Mouse (Mus musculus) kidney, postnatal 36 days (tissue): ENCODE results near the gene Gm21987.

Experiments used
- DNase-seq, 2 experiments: peaks; one replicate each; pipeline ENCODE4 v3.0.0; 2021 to 2022; ENCODE audit warnings: mixed read lengths in 2 of 2

Gm21987 gene

DNA sequence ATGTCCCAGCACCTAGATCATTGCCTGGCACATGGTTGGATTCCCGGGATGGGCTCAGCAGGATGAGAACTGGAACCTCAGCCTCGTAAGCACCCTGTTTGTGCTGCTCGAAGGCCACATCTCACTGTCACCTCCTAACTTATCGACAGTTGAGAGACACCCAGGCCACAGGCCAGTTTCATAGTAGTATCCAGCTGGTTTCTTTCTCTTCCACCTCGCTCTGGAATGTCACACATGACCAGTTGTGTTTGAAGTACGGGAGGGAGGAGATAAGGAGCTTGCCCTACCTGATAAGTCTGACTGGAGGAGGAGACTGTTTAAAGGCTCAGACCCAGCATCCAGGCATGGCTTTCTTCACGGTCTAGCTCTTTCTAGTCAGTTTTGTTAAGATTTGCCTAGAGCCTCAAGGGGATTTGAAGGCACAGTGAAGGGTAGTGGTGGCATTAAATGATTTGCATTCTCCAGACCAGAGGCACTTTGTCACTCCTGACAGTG, 3.6 kb downstream of the Gm21987 start:
- DNase-seq = no peak

DNA sequence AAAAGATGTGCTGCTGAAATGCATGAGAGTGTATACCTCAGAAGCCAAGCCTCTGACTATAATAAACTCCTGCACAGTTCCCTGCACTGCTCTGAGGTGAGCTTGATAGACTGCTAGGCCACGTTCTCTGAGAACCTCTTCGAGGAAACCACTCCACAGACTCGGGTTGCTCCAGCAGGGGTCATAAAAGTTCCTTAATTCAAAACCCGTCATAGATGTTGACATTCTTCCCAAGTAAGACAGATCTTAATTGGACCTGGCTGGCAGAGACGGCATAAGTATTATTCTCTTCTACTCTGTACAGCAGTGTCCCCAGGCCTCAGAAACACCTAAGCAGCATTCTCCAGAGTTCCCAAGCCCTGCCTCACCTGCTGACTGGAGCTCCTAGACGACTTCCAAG, 4.1 kb downstream of the Gm21987 start:
- no peak for DNase-seq

DNA sequence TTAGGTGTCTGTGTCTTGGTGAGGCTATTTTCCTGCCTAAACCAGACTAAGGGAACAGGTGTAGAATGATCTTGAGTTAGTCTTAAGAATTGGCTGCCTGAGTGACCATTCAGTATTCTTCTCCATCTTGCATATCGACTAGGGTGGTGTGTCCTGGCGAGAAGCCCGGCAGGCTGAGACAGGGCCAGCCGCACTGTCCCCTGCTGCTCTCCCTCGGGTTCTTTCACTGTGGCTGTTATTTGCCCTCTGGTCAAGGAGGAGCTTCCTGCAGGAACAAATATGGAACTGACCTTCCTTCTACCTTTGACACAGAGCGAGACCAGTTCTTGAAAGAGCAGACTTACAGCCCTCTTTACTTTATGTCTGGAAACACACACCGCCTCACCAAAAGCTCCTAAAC, 5.2 kb downstream of the Gm21987 start:
- DNase-seq = peak; percentile 21 to 56

DNA sequence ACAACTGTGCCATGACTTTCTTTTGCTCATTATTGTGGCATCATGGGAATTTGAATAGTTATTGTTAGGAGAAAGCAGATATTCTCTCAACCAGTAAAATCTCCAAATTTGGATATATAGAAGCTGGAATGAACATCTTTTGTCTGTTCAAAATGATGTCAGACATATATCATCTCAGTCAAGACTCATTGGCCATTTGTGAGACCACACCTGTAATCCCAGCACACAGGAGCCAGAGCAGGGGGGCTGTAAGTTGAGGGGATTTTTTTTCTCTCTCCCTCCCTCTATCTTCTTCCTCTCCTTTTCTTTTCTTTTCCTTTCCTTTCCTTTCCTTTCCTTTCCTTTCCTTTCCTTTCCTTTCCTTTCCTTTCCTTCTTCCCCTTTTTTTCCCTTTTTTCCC, 6.0 kb downstream of the Gm21987 start:
- DNase-seq = no peak

DNA sequence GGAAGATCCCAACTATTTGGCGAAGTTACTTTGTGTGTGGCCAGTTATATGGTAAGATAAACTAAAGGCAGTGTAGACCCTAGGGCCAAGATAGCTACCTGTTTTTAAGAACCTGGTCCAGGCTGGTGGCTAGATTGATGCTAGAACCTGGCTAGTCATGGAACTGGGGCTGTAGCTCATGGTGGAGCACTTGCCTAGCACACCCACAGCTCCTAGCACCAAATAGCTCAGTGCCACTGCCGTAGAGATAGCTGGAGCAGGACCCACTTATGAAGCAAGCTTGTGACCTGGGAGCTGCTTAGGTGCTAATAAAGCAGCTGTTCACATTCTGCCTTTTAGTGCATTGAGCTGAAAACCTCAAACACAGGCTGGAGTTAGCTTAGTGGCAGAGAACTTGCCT, 6.8 kb downstream of the Gm21987 start:
- DNase-seq = no peak

DNA sequence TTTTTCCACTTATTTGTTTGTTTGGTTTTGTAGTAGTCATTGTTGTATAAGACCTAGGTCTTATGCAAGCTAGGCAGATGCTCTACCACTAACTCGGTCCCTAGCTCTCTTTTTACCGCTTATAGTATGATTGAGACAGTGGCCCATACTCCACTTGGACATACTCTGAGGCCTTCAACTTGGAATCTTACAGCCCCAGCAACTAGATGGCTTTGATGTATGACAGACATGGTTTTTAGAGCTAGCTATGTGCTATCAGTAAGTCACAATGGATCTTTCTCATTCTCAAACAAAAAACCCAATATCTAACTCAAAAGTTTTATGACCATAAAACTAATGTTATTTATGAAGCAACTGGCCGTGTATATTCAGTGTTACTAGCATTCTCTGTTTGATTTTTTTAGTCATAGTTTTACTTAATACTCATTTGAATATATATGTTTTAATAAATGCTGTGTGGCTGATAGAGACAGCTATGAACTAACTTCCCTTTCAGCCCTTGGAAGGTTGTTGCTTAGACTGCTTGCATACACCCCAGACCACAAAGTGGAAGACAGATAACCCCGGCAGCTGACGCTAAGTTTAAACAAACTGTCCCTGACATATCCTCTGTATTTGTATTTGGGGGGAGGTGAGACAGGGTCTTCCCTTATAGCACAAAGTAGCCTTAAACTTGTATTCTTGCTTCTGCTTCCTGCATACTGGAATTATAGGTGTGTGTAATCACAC, 7.5 kb downstream of the Gm21987 start:
- DNase-seq = no peak

DNA sequence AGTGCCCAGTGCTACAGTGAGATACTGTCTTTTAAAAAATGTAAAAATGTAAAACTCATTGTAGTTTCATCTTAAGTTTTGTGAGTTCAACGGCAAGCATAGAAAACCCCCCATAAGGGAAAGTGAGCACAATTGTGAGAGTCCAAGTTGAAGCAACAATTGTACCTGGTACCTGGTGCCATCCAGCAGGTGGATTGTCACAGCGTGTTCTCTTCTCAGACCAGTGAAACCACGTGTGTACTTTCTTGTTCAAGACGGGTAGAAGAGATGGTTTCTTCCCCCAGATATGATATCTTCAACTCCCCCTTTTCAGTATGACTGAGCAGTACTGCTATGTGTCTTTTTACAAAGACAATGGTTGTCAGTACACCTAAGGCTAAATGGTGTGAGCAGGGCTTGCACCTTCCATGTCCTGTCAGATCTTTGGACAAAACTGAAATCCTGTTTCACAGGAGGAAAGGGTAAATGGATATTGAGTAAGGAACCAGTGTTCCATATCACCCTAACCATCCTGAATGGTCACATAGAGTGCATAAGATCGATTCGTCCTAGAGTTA, 11.5 kb downstream of the Gm21987 start:
- no peak for DNase-seq

DNA sequence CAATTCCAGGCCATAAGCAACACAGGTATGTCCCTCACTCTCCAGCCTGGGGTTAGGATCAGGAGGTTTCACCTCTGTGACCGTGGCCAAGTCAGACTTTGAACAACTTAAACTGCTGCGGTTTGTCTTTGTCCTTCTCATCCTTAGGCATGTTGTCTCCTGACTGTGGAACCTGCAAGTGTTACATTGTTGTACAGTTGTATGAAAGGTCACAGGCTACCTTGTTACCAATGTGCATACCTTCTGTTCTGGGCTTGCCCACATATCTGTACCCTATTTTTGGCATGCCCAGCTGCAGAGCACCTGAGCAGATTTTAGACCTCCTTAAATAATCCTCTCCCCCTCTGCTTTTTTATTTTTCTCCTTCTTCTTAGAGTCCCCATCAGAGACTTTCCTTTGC, 12.4 kb downstream of the Gm21987 start:
- DNase-seq = no peak

DNA sequence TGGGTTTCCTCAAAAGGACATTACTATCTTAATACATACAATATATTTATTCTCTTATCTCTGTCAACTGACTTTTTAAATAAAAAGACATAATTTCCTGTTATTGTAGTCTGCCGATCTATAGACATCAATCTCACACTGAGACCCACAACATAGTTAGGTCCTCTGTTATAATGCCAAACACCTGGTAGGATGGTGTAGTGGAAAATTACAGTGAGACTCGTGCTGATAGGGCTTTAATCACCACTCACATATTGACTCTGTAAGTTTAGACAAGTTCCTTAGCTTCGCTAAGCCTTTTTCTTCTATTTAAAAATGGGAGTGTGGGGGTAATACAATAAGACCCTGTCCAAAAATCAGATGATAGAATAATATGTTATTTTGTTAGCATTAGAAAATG, 13.0 kb downstream of the Gm21987 start:
- no peak for DNase-seq

DNA sequence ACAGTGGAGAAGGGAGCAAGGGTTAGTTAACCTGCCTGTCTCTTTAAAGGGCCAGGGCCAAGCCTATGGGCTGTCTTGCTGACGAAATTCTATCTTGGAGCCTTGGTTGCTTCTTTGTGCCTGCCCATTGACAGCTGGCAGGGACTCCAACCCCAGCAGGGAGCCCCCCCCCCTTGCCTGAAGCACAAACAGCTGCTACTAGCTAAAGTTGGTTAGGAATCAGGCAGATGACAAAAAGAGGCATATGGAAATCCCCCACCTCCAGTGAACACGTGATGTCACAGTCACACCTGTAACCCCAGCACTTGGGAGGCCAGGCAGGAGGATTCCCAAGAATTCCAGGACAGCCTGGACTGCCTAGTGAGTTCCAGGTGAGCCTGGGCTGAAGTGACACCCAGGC, 13.5 kb downstream of the Gm21987 start:
- no peak for DNase-seq

DNA sequence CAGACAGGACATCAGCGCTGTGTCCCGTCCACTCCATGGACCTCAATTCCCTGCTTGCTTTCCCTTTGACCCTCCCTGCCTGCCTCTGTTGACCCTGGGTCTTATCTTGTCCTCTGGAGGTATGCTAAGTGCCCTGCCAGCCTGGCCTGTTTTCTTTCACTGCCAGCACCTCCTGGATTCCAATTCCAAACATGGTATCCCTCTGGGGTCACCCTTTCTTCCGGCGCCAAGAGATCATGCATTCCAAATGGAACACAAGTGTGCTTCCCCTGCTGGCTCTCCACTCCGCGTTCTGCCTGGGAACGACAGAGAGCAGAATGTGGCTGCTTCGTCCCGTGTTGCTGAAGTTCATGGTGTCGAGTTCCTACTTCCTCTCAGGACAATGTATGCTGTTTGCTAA, 15.1 kb downstream of the Gm21987 start, which contains the start of gene Popdc2:
Popdc2 (plus strand) TSS at position 277 of the 400 bp plus-strand sequence.
- DNase-seq = no peak

DNA sequence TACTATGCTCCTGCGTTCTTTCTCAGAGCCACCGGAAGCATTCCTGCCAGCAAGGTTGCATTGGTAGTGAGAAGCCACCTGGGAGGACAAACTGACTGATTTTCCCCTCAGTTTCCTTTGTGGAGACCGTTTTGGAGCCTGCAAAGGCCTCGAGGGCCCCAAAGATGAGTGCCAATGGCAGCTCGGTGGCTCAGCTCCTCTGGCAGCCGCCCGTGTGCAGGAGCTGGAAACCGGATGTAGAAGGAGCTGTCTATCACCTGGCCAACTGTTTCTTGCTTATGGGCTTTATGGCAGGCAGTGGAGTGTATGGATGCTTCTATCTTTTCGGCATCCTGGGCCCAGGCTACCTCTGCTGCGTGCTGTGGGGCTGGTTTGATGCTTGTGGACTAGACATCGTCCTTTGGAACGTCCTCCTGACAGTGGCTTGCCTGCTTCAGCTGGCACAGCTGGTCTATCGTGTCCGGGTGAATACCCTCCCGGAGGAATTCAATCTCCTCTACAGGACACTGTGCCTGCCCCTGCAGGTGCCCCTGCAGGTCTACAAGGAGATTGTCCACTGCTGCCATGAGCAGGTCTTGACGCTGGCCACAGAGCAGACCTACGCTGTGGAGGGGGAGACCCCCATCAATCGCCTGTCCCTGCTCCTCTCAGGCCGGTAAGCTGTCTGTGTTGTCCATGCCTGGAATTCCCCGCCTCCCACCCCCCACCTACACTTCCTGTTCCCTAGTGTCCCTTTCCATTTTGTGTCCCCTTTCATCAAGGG, 15.8 kb downstream of the Gm21987 start:
- no peak for DNase-seq

DNA sequence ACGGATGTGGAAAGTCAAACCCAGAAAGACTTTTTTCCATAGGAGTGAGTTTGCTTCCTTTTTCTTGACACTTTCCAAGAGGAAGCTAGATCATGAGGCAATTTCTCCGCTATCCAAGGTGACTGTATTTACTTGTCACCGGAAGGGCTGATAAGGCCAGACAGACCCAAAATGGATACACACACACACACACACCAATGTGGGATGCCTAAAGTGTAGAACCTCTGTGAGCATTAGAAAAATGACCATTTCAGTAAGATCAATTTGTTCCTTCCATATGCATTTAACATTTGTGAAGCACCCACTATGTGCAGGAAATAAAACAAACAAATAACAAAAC, 16.4 kb downstream of the Gm21987 start:
- DNase-seq = no peak

DNA sequence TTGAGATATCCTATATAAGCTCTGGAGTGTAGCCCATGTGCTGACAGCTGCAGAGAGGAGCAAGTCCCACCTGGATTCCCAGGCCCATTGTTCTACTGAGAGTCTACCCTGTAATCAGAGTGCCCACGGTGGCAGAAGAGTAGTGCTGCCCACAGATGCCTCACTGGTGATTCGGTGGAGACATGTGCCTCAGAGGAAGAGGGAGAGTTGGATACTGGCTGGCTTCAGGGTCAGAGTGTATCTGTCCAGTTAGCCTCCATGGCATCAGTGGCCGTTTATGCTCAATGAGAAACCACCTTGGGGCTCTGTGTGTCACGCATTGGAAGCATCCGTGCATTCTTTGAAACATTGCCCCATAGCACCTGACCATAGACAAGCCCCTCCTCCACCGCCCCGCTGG, 16.8 kb downstream of the Gm21987 start:
- DNase-seq = no peak

DNA sequence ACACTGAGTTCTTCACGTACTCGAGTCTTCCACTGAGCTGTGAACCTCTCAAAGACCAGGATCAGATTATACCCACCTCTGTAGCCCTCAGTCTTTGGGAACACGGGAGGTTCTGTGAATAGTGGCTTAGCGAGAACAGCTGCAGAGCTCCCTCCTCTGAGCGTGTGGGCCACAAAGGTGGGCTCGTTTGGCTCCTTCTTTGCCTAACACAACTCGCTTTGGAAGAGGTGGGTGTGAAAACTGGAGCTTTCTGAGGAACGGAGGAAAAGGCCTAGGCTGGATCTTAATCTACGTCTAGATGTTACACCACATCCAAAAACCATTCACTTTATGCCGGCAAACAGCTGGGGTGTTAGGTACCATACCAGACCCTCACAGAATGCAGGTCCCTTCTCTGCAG, 18.6 kb downstream of the Gm21987 start:
- no peak for DNase-seq

DNA sequence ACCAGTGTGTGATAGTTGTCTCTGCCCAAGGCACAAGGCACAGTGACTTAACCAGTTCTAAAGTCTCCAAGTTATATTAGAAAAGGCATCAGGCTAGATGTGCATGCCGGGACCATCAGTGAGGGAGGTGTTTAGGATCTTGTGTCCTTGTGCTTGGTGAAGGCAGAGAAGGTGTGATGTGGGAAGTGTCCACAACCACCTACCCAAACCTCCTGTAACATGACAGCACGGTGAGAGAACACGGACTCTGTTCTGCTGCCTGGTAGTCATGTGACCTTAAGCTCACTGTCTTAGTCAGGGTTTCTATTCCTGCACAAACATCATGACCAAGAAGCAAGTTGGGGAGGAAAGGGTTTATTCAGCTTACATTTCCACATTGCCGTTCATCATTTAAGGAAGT, 19.4 kb downstream of the Gm21987 start:
- DNase-seq = no peak

DNA sequence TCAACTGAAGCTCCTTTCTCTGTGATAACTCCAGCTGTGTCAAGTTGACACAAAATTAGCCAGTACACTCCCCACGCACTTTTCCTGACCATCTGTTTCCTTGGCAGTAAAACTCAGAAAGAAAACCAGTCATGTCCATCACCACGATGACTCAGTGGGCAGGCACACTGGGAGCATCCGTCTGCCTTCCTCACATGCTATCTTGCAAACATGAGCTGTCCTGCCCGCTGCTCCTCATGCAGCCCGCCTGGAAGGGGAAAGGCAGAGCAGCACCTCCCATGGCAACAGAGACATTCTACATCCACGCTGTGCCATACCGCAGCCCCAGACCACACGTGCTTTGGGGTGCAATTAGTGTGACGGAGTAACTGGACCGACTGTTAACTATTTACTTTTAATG, 21.5 kb downstream of the Gm21987 start:
- no peak for DNase-seq

DNA sequence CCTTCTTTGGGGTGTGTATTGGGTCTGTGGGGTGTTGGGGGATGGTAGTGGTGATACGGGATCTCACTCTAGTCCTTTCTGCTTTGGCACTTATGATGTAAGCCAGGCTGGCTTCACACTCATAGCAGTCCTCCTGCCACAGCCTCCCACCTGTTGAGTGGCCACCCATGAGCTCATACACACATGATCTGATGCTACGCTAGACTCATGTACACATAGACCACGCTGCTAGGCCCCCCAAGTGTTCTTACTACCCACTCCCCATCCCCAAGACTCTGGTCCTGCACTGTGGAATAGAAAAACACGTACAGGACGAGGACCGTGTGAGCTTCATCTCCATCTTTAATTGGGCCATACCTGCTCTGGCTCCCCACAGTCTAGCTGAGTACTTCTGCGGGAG, 22.2 kb downstream of the Gm21987 start:
- DNase-seq = no peak

DNA sequence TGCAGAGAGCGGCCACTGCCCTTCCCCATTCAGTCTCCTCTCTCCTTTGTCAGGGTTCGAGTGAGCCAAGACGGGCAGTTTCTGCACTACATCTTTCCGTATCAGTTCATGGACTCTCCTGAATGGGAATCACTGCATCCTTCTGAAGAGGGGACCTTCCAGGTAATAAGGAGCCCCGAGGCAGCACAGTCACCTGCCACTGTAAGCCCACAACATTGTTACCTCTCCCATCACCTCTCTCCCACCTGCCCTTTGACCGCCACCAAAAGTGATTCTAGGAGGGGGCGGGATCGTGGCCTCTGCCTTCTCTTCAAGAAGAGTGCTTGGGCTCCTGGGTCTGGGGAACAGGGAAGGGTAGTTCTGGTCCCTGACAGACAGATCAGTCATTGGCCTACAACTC, 22.6 kb downstream of the Gm21987 start:
- DNase-seq = no peak

DNA sequence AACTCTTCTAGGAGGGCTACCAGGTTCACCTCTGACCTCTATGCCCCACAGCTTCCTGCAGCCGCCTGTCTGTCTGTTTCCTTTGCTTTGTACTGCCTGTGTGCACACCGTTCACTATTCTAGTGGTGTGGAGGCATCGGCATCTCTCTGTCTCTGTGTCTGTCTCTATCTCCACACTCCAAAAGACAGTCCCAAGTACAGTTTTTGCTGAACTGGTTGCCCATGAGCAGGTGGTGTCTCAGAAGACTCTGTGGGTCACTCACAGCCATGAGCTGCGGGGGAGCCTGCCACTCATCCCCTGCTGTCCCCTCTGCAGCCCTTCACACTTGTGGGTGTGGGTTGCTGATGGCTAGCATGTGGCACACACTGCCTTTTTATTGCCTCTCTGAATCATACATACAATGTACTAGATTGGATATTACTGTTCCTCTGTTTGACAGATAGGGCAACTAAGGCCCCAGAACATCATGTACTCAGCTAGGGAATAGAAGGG, 23.2 kb downstream of the Gm21987 start:
- no peak for DNase-seq

DNA sequence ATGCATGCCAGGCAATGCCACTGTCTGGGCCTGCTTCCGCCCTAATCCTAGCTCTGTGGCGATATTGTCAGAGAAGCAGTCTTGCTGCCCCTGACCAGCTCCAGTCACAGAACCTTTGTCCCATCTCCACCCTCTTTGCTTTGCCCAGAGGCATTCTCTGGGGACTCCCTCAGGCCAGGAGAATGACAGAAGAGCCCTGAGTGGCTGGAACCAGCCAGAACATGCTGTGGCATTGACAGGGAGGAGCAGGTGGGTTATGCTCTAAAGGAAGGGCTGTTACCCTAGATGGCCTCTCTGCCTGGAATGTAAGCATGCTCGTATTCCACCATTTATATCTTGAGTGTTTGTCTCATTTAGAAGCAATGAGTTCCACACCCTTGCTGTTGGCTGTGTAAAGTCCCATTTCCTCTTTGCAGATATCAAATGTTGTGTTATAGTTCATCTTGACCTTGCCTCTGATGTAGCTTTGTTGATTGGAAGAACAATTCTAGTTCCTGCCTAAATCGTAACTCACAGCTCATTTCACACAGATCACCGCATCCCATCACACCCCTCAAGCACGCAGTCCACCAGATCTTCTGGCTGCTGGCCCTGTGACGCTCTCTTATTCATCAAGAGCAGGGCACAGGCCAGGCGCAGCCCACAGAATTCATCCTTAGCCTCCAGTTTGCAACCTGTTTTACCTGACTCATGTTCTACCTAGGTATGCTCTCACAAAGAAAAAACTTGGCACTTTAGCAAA, 24.0 kb downstream of the Gm21987 start:
- no peak for DNase-seq

DNA sequence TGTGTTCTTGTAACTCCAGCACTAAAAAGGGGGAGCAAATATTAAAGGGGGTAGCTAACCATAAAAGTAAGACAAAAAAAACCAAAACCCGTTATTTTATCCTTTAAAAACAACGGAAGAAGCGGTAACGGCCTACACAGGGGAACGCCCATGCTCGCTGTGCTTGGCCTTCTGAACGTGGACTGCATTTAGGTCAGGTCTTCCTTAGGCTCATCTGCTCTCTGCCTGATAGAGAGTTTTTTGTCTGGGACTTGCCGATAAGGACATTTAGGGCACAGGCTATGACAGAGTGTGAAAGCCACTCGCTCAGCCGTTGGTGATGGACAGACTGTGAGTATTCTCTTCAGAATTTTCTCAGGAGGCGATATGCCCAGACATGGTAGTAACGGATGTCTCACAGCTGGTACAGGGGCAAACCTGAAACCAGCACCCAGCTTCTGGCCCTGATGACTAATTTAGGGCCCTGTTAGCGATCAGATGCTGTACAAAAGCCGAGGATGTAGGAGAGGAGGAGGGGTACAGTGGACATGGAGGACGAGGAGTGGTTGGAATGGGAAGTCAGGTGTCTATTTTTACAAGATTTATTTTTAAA, 25.0 kb downstream of the Gm21987 start:
- DNase-seq = no peak

DNA sequence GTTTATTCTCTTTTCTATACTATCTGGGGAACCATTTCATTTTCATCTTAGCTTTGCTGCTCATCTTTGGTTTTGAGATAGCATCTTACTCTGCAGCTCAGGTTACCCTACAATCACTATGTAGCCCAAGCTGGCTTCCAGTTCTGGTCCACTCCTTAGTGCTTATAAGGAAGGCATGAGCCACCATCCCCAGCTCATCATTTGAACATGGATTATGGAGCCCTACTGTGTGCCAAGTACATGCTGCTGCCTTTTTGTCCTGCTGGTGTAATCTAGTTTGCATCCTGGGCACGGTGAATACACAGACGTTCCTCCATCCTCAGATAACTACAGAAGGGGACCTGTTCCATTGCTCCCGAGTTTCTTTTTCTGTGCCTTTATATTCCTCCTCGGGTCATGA, 26.0 kb downstream of the Gm21987 start:
- no peak for DNase-seq
